ENCODE assay signal across 12 mouse cellular contexts in genomic region chr1:181246487-181247138, GRCm38 (mm10). TPM values are rescaled to one million over a fixed set of nuclear protein-coding genes. Genes with fewer than 3 reads are reported as not detected.
DNase-seq lines count a peak whose midpoint lies in the region; ATAC-seq and TF ChIP-seq lines count a peak whose summit lies in the region.
"Had no signal": no experiment of that assay in that cellular context is flagged by ENCODE, and none has a peak within 500 bp of the region (broad histone marks: within the 10 kb centered on the region; RNA-seq: fewer than 3 reads in every experiment).

No protein-coding gene starts in this region.

- TF ChIP-seq CTCF in intestine, postnatal 0 days (IDR thresholded peaks at IDR 0.05; ENCODE audit: low read depth), result no peak

- H3K4me1 ChIP-seq in intestine, postnatal 0 days (replicated peaks; ENCODE audit: control insufficient read depth, insufficient read depth, low read length), result no peaks in the 10 kb centered on the region; the same call in 1 of the 2 replicates
- no peaks in the 10 kb centered on the region for H3K4me1 ChIP-seq in forebrain, embryonic 15.5 days
- H3K4me1 ChIP-seq: limb, embryonic 12.5 days had no signal

- H3K27me3 ChIP-seq in intestine, postnatal 0 days (replicated peaks; ENCODE audit: control insufficient read depth, insufficient read depth, low read length), result no peaks in the 10 kb centered on the region
- H3K27me3 ChIP-seq in forebrain, embryonic 15.5 days, result no peaks in the 10 kb centered on the region
- H3K27me3 ChIP-seq: hindbrain, embryonic 12.5 days; limb, embryonic 12.5 days had no signal

- WGBS in intestine, postnatal 0 days, result 12% methylated on average over 7 of the region's 7 CpGs
- WGBS in forebrain, embryonic 15.5 days, result 49% methylated on average over 7 of the region's 7 CpGs

- H3K27ac ChIP-seq in intestine, postnatal 0 days (ENCODE audit: low read depth, low read length), result no peak overlapping the region
- no peak overlapping the region for H3K27ac ChIP-seq in forebrain, embryonic 15.5 days (replicated peaks)
- H3K27ac ChIP-seq: limb, embryonic 12.5 days had no signal

- ATAC-seq in intestine, postnatal 0 days, result peak; percentile 69
- no peak for ATAC-seq in forebrain, embryonic 15.5 days (replicated peaks)
- no peak for ATAC-seq in frontal cortex, adult (ENCODE audit: low TSS enrichment)

- no peak overlapping the region for H3K4me3 ChIP-seq in intestine, postnatal 0 days (ENCODE audit: low read depth, low read length)
- no peak overlapping the region for H3K4me3 ChIP-seq in forebrain, embryonic 15.5 days
- H3K4me3 ChIP-seq: hindbrain, embryonic 12.5 days; limb, embryonic 12.5 days had no signal

- no peak overlapping the region for H3K9ac ChIP-seq in intestine, postnatal 0 days (ENCODE audit: low read depth, low read length)
- H3K9ac ChIP-seq in forebrain, embryonic 15.5 days (replicated peaks), result no peak overlapping the region
- H3K9ac ChIP-seq: hindbrain, embryonic 12.5 days; limb, embryonic 12.5 days had no signal

- H3K9me3 ChIP-seq in intestine, postnatal 0 days (ENCODE audit: control insufficient read depth), result 0 out of 2 replicates have a peak, but pooled peaks cover 3% of the 10 kb centered on the region
- H3K9me3 ChIP-seq in forebrain, embryonic 15.5 days, result no peaks in the 10 kb centered on the region
- H3K9me3 ChIP-seq: hindbrain, embryonic 12.5 days had no signal

- peak; percentile 90 for DNase-seq in heart, adult 11 months
- no peak for DNase-seq in heart, postnatal 4 days
- DNase-seq in urinary bladder, postnatal 14 days (ENCODE audit: low spot score), result peak; percentile 44
- DNase-seq in urinary bladder, adult 18-20 months (ENCODE audit: low spot score in 2 of 2), result no peak
- no peak for DNase-seq in Muller cell, postnatal 12 days (ENCODE audit: inconsistent ontology term)
- DNase-seq: cerebellum, postnatal 25 days; thymus, postnatal 25 days had no signal

- H3K36me3 ChIP-seq in intestine, postnatal 0 days (ENCODE audit: control insufficient read depth, insufficient read depth), result no peaks in the 10 kb centered on the region
- H3K36me3 ChIP-seq in forebrain, embryonic 15.5 days, result no peaks in the 10 kb centered on the region
- H3K36me3 ChIP-seq: hindbrain, embryonic 12.5 days; limb, embryonic 12.5 days had no signal

- peak overlapping the region; percentile 21; the same call in 1 of the 2 replicates for H3K4me2 ChIP-seq in intestine, postnatal 0 days (replicated peaks; ENCODE audit: low read depth)
- H3K4me2 ChIP-seq in forebrain, embryonic 15.5 days (replicated peaks), result no peak overlapping the region
- H3K4me2 ChIP-seq: hindbrain, embryonic 12.5 days; limb, embryonic 12.5 days had no signal

RNA-seq across cellular contexts. Expression of gene Wdr26, which starts 34.8 kb away (rescaled TPM):
- 100 to 1,000 TPM; 137 to 138 TPM for total RNA-seq in heart, postnatal 4 days (2021)
- 29.3 and 32.8 TPM in 2 replicates for polyA plus RNA-seq in intestine, postnatal 0 days (2015; fragmentation: Nextera tagmentation; extraction: Ambion mirVana)
- 36.0 and 37.8 TPM in 2 replicates for polyA plus RNA-seq in forebrain, embryonic 15.5 days (2015; fragmentation: Nextera tagmentation; extraction: Ambion mirVana)

Comparison
In these comparisons a context has a peak if more than half of its experiments do, and no peak if none do; other contexts are left out.
1. DNase-seq: peak in heart, adult 11 months (single experiment) and urinary bladder, postnatal 14 days (single experiment); none in heart, postnatal 4 days (single experiment), urinary bladder, adult 18-20 months (0 of 2) and Muller cell, postnatal 12 days (single experiment).